Mouse (Mus musculus) myocyte (in vitro differentiated cells): ENCODE measurements at regions not wholly inside any gene's neighbourhood (a gene's known extent, or its start where the extent isn't known, plus 50 kb on each side); places are given as distances from the start of the nearest gene placed in this dataset.

Experiments
- CEBPB ChIP-seq: IDR thresholded peaks from 2 replicates; pipeline ENCODE4 v1.6.1; 2011; ENCODE audit warnings: mild to moderate bottlenecking, moderate library complexity; ENCODE audit not compliant: poor library complexity, insufficient read depth, severe bottlenecking
- E2F4 ChIP-seq: IDR thresholded peaks from one replicate; pipeline ENCODE4 v1.6.1; 2011; ENCODE audit warnings: mild to moderate bottlenecking, control low read depth, moderate library complexity; ENCODE audit not compliant: insufficient read depth
- MAX ChIP-seq: IDR thresholded peaks from one replicate; pipeline ENCODE4 v1.6.1; 2011; ENCODE audit warnings: low read depth, mild to moderate bottlenecking, control low read depth
- MYOD1 ChIP-seq, 3 experiments: IDR thresholded peaks; one replicate each; pipeline ENCODE4 v1.6.1; 2011; ENCODE audit warnings: control low read depth in 2 of 3, low read depth in 2 of 3, mild to moderate bottlenecking in 2 of 3, moderate library complexity in 1 of 3; ENCODE audit not compliant: insufficient read length in 2 of 3, control insufficient read depth in 1 of 3
- POLR2A ChIP-seq: IDR thresholded peaks from one replicate; pipeline ENCODE4 v1.6.1; 2011; ENCODE audit warnings: low read depth, mild to moderate bottlenecking, control low read depth, moderate library complexity; ENCODE audit not compliant: insufficient read length
- POLR2AphosphoS2 ChIP-seq: IDR thresholded peaks from one replicate; pipeline ENCODE4 v1.6.1; 2011; ENCODE audit warnings: low read depth, control low read depth; ENCODE audit not compliant: insufficient read length
- REST ChIP-seq: IDR thresholded peaks from one replicate; pipeline ENCODE4 v1.6.1; 2011; ENCODE audit warnings: mild to moderate bottlenecking, control low read depth, moderate library complexity; ENCODE audit not compliant: insufficient read depth, insufficient read length
- SRF ChIP-seq: IDR thresholded peaks from one replicate; pipeline ENCODE4 v1.6.1; 2011; ENCODE audit warnings: low read depth; ENCODE audit not compliant: control insufficient read depth, insufficient read length
- TCF12 ChIP-seq: IDR thresholded peaks from one replicate; pipeline ENCODE4 v1.6.1; 2011; ENCODE audit warnings: mild to moderate bottlenecking, control low read depth; ENCODE audit not compliant: poor library complexity, insufficient read depth, severe bottlenecking
- TCF3 ChIP-seq: IDR thresholded peaks from one replicate; pipeline ENCODE4 v1.6.1; 2011; ENCODE audit warnings: low read depth, control low read depth; ENCODE audit not compliant: insufficient read length
- USF1 ChIP-seq: IDR thresholded peaks from one replicate; pipeline ENCODE4 v1.6.1; 2011; ENCODE audit warnings: low read depth, mild to moderate bottlenecking, control low read depth, moderate library complexity

DNA sequence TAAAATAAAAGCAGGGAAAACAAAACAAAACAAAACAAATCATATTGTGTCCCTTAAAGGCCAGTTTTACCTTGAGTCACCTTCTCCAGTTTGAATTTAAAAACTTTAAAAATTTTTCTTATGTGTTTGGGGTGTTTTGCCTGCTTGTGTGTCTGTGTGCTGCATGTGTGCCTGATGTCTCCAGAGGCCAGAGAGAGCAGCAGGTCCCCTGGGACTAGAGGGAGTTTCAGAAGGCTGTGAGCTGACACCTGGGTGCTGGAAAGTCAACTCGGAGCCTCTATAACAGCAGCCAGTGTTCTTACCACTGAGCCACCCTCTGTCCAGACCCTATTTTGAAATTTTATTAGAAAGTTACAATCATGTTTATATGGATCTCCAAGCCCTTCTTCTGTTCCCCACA, 77.8 kb upstream of the Ptpn1 start:
- TF ChIP-seq TCF3: no peak
- TF ChIP-seq POLR2AphosphoS2: no peak
- TF ChIP-seq POLR2A: no peak
- no peak for TF ChIP-seq SRF
- TF ChIP-seq TCF12: no peak
- no peak for TF ChIP-seq USF1
- no peak for TF ChIP-seq MYOD1 (IDR thresholded peaks at IDR 0.05; ENCODE audit: control insufficient read depth in 1 of 3, insufficient read length in 2 of 3, low read depth in 2 of 3)
- no peak for TF ChIP-seq MAX
- TF ChIP-seq REST: no peak
- no peak for TF ChIP-seq E2F4
- no peak for TF ChIP-seq CEBPB
